Mouse (Mus musculus) intestine, postnatal 0 days (tissue): ENCODE results near the gene Kcnk5. TPM values are rescaled to one million over a fixed set of nuclear protein-coding genes. Genes with fewer than 3 reads are reported as not detected.

ENCODE experiments used
- ATAC-seq: fragments of 200-750 bp; cut with Nextera tagmentation; 2 replicates; pipeline ENCODE4 v1.8.0; 2017; ENCODE audit warnings: mild to moderate bottlenecking, moderate TSS enrichment, moderate library complexity
- H3K27ac ChIP-seq: fragments of 300-500 bp; sonication (generic); 2 replicates; pipeline ENCODE4 v1.5.1; 2014; ENCODE audit warnings: mild to moderate bottlenecking, low read depth, low read length, moderate library complexity
- H3K27me3 ChIP-seq: fragments of 300-500 bp; sonication (generic); replicated peaks from 2 replicates; pipeline ENCODE4 v1.6.1; 2014; ENCODE audit warnings: low read length, mixed read lengths; ENCODE audit not compliant: control insufficient read depth, insufficient read depth
- H3K36me3 ChIP-seq: fragments of 300-500 bp; sonication (generic); 2 replicates; pipeline ENCODE4 v1.6.1; 2014; ENCODE audit warnings: mild to moderate bottlenecking, moderate library complexity; ENCODE audit not compliant: control insufficient read depth, insufficient read depth
- H3K4me1 ChIP-seq: fragments of 300-500 bp; sonication (generic); replicated peaks from 2 replicates; pipeline ENCODE4 v1.6.1; 2014; ENCODE audit warnings: antibody characterized with exemption, low read length, mixed read lengths; ENCODE audit not compliant: control insufficient read depth, insufficient read depth
- H3K4me2 ChIP-seq: fragments of 300-500 bp; sonication (generic); replicated peaks from 2 replicates; pipeline ENCODE4 v1.6.1; 2014; ENCODE audit warnings: low read depth, mild to moderate bottlenecking, moderate library complexity
- H3K4me3 ChIP-seq: fragments of 300-500 bp; sonication (generic); 2 replicates; pipeline ENCODE4 v1.5.1; 2014; ENCODE audit warnings: low read depth, low read length
- H3K9ac ChIP-seq: fragments of 300-500 bp; sonication (generic); 2 replicates; pipeline ENCODE4 v1.6.1; 2014; ENCODE audit warnings: mild to moderate bottlenecking, low read depth, low read length
- H3K9me3 ChIP-seq: fragments of 300-500 bp; sonication (generic); 2 replicates; pipeline ENCODE4 v1.6.1; 2016; ENCODE audit warnings: mixed run types; ENCODE audit not compliant: control insufficient read depth
- CTCF ChIP-seq: sonication (generic); IDR thresholded peaks from 2 replicates; pipeline ENCODE4 v1.5.1; 2016; ENCODE audit warnings: low read depth, mild to moderate bottlenecking, control low read depth, antibody characterized with exemption, moderate library complexity
- WGBS: fragments of 180-500 bp; shearing (Covaris S2); extraction: QIAGEN DNeasy Blood & Tissue Kit; methylation state at CpG from one replicate; pipeline ENCODE4 v1.1.7; 2014; 5-methylcytosine and 5-hydroxymethylcytosine counted together
- polyA plus RNA-seq: library from polyadenylated mRNA; unstranded; fragments of >200 nt; fragmentation: Nextera tagmentation; extraction: Ambion mirVana; gene quantifications from 2 replicates; pipeline ENCODE4 v1.2.1, GENCODE M21; 2015

Gene Kcnk5
- polyA plus RNA-seq, 1 experiment from 2014 or later = 10.9 TPM

- no peak for ATAC-seq
- Histone ChIP-seq H3K36me3 (no peaks in the 10 kb centered on the region), H3K4me1 (peaks cover 4% of the 10 kb centered on the region; the same call in 1 of the 2 replicates), H3K4me3 (no peak overlapping the region), H3K9me3 (no peaks in the 10 kb centered on the region), H3K9ac (no peak overlapping the region), H3K27me3 (no peaks in the 10 kb centered on the region), H3K4me2 (no peak overlapping the region), H3K27ac (no peak overlapping the region; the same call in 1 of the 2 replicates)
- WGBS = 78% methylated on average over 5 of the region's 5 CpGs
- no peak for TF ChIP-seq CTCF
Observed at GRCm38 (mm10) chr14:20191136-20191735, 9.6 kb upstream of the Kcnk5 start.

GRCm38 (mm10) chr14:20189751-20190150, 8.1 kb upstream of the Kcnk5 start:
- Histone ChIP-seq H3K4me3 (no peak overlapping the region), H3K36me3 (no peaks in the 10 kb centered on the region), H3K27me3 (no peaks in the 10 kb centered on the region), H3K4me2 (no peak overlapping the region), H3K4me1 (peaks cover 4% of the 10 kb centered on the region; the same call in 1 of the 2 replicates), H3K27ac (peak overlapping the region; percentile 66), H3K9me3 (no peaks in the 10 kb centered on the region), H3K9ac (no peak overlapping the region)
- TF ChIP-seq CTCF = no peak
- ATAC-seq = peak; percentile 44; the same call in 1 of the 2 replicates
- 35% methylated on average over 2 of the region's 2 CpGs for WGBS

- no peak for ATAC-seq
- TF ChIP-seq CTCF = no peak
- no peak overlapping the region for H3K9ac ChIP-seq
- no peaks in the 10 kb centered on the region; the same call in 1 of the 2 replicates for H3K4me1 ChIP-seq
- H3K27ac ChIP-seq = no peak overlapping the region
- H3K4me3 ChIP-seq = no peak overlapping the region
- 45% methylated on average over 9 of the region's 9 CpGs for WGBS
- no peaks in the 10 kb centered on the region for H3K9me3 ChIP-seq
- H3K27me3 ChIP-seq = no peaks in the 10 kb centered on the region
- H3K4me2 ChIP-seq = no peak overlapping the region
- no peaks in the 10 kb centered on the region for H3K36me3 ChIP-seq
Observed at GRCm38 (mm10) chr14:20185426-20185825, 3.8 kb upstream of the Kcnk5 start.

- H3K36me3 ChIP-seq = no peaks in the 10 kb centered on the region
- no peaks in the 10 kb centered on the region for H3K9me3 ChIP-seq
- H3K4me1 ChIP-seq = no peaks in the 10 kb centered on the region; the same call in 1 of the 2 replicates
- no peak overlapping the region for H3K4me3 ChIP-seq
- 77% methylated on average over 5 of the region's 5 CpGs for WGBS
- no peak for TF ChIP-seq CTCF
- H3K9ac ChIP-seq = no peak overlapping the region
- ATAC-seq = no peak
- H3K27ac ChIP-seq = no peak overlapping the region
- H3K27me3 ChIP-seq = no peaks in the 10 kb centered on the region
- H3K4me2 ChIP-seq = no peak overlapping the region
Observed at GRCm38 (mm10) chr14:20183701-20184100, 2.1 kb upstream of the Kcnk5 start.

GRCm38 (mm10) chr14:20182596-20182995, 987 bp upstream of the Kcnk5 start:
- Histone ChIP-seq H3K27me3 (no peaks in the 10 kb centered on the region), H3K4me2 (no peak overlapping the region), H3K9ac (no peak overlapping the region), H3K4me3 (no peak overlapping the region), H3K27ac (no peak overlapping the region), H3K36me3 (no peaks in the 10 kb centered on the region), H3K4me1 (peaks cover 2% of the 10 kb centered on the region; the same call in 1 of the 2 replicates), H3K9me3 (no peaks in the 10 kb centered on the region)
- 79% methylated on average over 7 of the region's 7 CpGs for WGBS
- ATAC-seq = no peak
- no peak for TF ChIP-seq CTCF

GRCm38 (mm10) chr14:20180751-20181162, 852 bp downstream of the Kcnk5 start:
- Histone ChIP-seq H3K27me3 (no peaks in the 10 kb centered on the region), H3K27ac (peak overlapping the region; percentile 73), H3K9me3 (no peaks in the 10 kb centered on the region), H3K9ac (peak overlapping the region; percentile 67), H3K36me3 (no peaks in the 10 kb centered on the region), H3K4me2 (peak overlapping the region; percentile 91), H3K4me1 (peaks cover 4% of the 10 kb centered on the region; the same call in 1 of the 2 replicates), H3K4me3 (peak overlapping the region; percentile 69)
- TF ChIP-seq CTCF = no peak
- 1% methylated on average over 24 of the region's 24 CpGs for WGBS
- peak; percentile 35 for ATAC-seq
